Mouse (Mus musculus): ENCODE measurements around the gene Itga5. TPM values are rescaled to one million over a fixed set of nuclear protein-coding genes. Genes with fewer than 3 reads are reported as not detected.
A peak's percentile ranks its signal among the peaks of the same experiment; 100 is the strongest.

Itga5 gene
- polyA plus RNA-seq, 1 experiment from 2014 or later = 26.1 TPM

DNA sequence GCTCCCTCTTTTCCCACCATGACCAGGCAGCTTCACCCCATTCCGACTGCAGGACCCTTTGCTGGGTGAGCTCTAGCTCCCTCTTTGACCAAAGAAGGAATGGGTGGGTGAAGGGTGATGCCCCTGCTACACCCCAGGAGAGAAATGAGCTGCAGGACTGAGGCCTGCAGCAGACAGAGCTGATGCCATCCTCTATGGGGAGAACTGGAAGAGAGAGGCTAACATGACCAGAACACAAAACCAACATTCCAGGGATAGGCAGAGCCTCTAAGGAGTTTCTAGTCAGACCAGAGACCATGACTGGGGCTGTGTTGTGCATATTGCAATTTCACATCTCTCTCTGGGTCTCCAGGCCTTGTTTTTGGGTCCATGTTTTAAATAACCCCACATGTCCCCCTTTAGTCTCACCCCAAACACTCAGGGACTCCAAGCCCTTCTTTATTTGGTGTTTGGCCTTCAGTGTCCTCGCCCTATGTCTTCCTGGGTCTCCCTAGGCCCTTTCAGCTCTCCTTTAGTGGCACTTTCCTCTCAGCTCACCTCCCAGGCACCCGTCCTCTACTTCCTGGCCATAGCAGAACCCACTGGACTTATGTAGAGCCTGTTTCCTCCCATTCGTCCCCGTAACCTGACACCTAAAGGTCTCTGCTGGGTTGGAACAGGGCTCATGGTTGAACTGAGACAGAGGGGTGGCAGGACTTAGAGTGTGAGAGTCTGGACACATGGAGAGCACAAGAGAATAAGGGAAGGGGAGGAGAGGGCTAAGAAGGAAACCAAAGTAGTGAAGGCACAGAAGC, 64.8 kb downstream of the Itga5 start:
- peak overlapping the region; percentile 98 for H3K27ac ChIP-seq (replicated peaks)
- DNase-seq (ENCODE audit: low spot score) = peak; percentile 37
- H3K27me3 ChIP-seq (ENCODE audit: low read depth, poor library complexity, severe bottlenecking) = no peaks in the 10 kb centered on the region
- H3K4me3 ChIP-seq = peak overlapping the region; percentile 55
- peaks cover 26% of the 10 kb centered on the region for H3K36me3 ChIP-seq
- no peaks in the 10 kb centered on the region for H3K9me3 ChIP-seq (replicated peaks)
- peaks cover 100% of the 10 kb centered on the region for H3K4me1 ChIP-seq
- WGBS = 21% methylated on average over 5 of the region's 5 CpGs

DNA sequence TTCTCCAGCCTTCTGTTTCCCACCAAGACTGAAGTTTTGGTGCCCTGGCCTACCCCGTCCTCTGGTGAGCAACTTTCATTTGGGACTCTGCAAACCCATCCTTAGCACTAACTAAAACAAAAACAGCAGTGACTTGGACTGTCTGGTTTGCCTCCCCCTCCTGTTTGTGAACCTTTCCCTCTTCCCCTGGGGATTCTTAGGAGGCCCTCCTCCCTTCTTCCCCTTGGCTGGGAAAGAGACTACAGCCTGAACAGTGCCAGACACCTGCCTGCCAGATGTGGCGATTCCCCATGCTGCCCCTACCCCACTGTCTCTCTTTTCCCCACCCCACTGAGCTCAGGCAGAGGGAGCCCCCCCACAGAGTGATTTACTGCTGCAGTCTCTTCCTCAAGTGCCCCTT, 65.5 kb downstream of the Itga5 start:
- Histone ChIP-seq H3K9me3 (replicated peaks) (no peaks in the 10 kb centered on the region), H3K27me3 (ENCODE audit: low read depth, poor library complexity, severe bottlenecking) (no peaks in the 10 kb centered on the region), H3K4me1 (peaks cover 100% of the 10 kb centered on the region), H3K36me3 (peaks cover 32% of the 10 kb centered on the region), H3K4me3 (peak overlapping the region; percentile 55), H3K27ac (replicated peaks) (peak overlapping the region; percentile 98)
- peak; percentile 48 for DNase-seq (ENCODE audit: low spot score)
- 15% methylated on average over 2 of the region's 2 CpGs for WGBS

DNA sequence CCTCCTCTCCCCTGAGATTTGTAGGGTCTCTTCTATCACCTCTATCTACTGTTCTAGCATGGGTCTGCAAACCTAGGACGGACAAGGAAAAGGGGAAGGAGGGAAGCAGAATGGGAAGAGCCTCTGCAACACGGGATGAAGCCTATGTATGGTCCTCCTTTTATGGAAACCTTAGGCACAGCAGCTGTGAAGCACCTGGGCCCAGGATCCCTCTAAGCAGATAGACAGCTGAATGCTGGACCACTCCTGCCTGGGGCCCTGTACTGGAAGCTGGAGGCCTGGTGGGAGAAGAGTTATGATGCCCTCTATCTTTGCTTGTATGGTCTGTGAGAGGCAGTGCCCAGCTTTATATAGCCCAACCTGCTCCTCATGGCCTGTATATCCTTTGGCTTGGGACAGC, 66.0 kb downstream of the Itga5 start:
- peaks cover 100% of the 10 kb centered on the region for H3K4me1 ChIP-seq
- no peak for DNase-seq (ENCODE audit: low spot score)
- peak overlapping the region; percentile 55 for H3K4me3 ChIP-seq
- H3K36me3 ChIP-seq = peaks cover 32% of the 10 kb centered on the region
- no peaks in the 10 kb centered on the region for H3K27me3 ChIP-seq (ENCODE audit: low read depth, poor library complexity, severe bottlenecking)
- WGBS = 2% methylated on average over 2 of the region's 2 CpGs
- no peaks in the 10 kb centered on the region for H3K9me3 ChIP-seq (replicated peaks)
- peak overlapping the region; percentile 98 for H3K27ac ChIP-seq (replicated peaks)

DNA sequence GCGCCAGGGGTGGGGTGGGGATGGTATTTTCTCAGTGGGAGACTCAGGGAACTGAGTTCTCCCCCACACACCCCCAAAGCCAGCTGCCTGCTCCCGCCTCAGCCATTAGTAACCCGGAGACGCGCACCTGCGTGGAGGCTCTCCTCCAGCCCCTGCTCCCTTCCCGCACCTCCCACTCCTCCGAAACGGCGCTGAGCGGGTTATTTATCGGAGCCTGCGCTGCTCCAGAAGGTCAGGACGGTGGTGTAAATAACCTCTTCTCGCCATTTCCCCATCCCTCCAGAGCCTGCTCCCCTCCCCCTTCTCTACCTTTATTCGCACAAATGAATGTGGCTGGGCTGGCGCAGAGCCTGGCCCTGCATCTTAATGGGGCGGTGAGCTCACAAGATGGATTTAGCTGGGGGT, 66.5 kb downstream of the Itga5 start:
- Histone ChIP-seq H3K9me3 (replicated peaks) (no peaks in the 10 kb centered on the region), H3K27me3 (ENCODE audit: low read depth, poor library complexity, severe bottlenecking) (no peaks in the 10 kb centered on the region), H3K4me3 (peak overlapping the region; percentile 55), H3K36me3 (peaks cover 32% of the 10 kb centered on the region), H3K27ac (replicated peaks) (peak overlapping the region; percentile 98), H3K4me1 (peaks cover 100% of the 10 kb centered on the region)
- WGBS = 5% methylated on average over 18 of the region's 18 CpGs
- peak; percentile 83 for DNase-seq (ENCODE audit: low spot score)

DNA sequence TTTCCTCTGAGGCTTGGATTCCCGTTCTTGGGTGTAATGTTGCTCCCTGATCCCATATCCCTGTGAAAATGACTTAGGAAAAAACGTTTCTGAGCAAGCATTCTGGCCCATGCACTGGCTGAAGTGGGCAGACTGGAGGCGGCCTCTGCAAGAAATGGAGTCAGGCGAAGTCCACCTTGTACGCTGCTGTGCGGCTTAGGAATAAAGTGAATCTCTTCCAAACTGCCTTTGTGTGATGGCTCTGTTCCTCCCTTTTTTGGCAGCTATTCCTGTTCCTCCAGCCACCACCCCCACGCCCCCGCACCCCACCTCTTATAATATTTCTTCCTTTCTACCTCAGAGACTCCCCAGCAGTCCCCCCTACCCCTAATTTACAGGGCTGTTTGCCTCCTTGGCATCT, 66.9 kb downstream of the Itga5 start:
- H3K4me1 ChIP-seq = peaks cover 98% of the 10 kb centered on the region

DNA sequence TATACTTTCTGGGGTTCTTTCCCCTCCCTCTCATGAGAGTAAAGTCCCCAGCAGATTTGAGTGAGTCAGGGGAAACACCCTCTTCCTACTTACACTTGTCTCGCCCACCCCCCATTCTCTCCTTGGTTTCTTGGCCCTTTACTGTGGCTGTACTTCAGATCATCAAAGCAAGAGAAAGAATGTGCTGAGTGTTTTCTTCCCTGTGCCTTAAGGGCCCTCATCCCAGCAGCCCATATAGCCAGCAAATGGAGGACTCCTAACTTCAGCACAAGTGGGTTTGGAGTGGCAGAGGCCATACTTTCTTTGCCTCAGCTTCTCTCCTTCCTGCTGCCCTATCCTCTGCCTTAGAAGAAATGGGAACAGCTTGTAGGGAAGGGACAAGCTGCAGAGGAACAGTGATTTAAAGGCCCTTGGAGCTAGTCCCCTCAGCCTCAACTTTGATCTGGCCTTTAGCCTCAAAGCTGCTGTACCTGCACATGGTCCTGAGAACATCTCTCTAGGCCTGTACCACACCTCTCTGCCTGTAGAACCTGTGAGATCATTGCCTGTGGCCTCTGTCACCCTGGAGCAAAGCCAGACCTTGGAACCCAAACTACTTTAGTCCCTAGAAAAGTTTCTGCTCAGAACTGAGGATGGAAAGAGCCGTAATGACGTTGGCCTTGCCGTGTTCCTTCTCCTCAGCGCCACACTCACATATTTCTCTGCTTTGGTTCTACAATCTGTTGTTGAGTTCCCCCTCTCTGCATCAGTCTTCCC, 67.5 kb downstream of the Itga5 start:
- no peaks in the 10 kb centered on the region for H3K9me3 ChIP-seq (replicated peaks)
- 82% methylated on average over 5 of the region's 5 CpGs for WGBS
- H3K4me3 ChIP-seq = peak overlapping the region; percentile 55
- peaks cover 94% of the 10 kb centered on the region for H3K4me1 ChIP-seq
- H3K36me3 ChIP-seq = peaks cover 37% of the 10 kb centered on the region
- no peaks in the 10 kb centered on the region for H3K27me3 ChIP-seq (ENCODE audit: low read depth, poor library complexity, severe bottlenecking)
- peak overlapping the region; percentile 98 for H3K27ac ChIP-seq (replicated peaks)
- DNase-seq (ENCODE audit: low spot score) = no peak

More for the DNA sequence above, 66.9 kb downstream of the Itga5 start:
- 28% methylated on average over 8 of the region's 8 CpGs for WGBS
- H3K27me3 ChIP-seq (ENCODE audit: low read depth, poor library complexity, severe bottlenecking) = no peaks in the 10 kb centered on the region
- peak overlapping the region; percentile 98 for H3K27ac ChIP-seq (replicated peaks)
- peaks cover 35% of the 10 kb centered on the region for H3K36me3 ChIP-seq
- H3K4me3 ChIP-seq = peak overlapping the region; percentile 55
- H3K9me3 ChIP-seq (replicated peaks) = no peaks in the 10 kb centered on the region
- DNase-seq (ENCODE audit: low spot score) = no peak

DNA sequence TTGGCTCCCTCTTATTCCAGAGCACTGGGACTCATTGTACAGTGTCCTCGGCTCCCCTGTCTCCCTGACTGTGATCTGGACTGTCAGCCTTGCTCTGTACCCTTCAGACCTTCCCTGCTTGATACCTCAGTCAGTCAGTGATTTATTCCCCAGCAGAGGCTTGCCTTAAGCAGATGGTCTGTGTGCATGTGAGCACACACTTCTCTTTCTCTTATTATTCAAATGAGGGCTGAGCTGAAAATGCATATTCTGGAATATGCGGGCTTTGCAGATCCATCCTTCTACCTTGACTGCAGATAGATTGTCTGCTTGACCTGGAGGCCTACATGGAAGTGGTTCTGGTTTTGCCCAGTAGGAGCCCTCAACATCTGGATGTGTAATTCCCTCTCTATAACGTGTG, 68.5 kb downstream of the Itga5 start:
- H3K36me3 ChIP-seq = peaks cover 47% of the 10 kb centered on the region
- WGBS = 82% methylated on average over 3 of the region's 3 CpGs

DNA sequence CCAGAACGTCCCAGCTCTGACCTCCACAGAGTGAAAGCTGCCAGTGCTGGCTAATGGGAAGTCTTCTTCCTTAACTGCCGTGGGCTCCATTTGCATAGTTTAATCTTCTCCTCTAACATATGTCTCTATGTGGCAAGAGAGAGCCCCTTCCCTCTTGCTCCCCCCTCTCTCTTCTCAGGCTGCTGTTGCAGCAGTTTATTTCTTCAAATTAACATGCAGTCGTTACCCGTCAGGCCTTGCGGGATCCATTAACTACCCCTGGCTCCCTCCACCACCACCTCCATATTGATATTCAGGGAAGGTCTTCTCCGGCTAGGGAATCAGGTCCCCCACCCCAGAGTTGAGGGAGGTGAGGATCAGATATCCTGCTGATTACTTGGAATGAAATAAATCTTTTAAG, 69.2 kb downstream of the Itga5 start:
- WGBS = 78% methylated on average over 6 of the region's 6 CpGs
- peak overlapping the region; percentile 98 for H3K27ac ChIP-seq (replicated peaks)
- no peak for DNase-seq (ENCODE audit: low spot score)
- H3K9me3 ChIP-seq (replicated peaks) = no peaks in the 10 kb centered on the region; the same call in 1 of the 2 replicates
- H3K36me3 ChIP-seq = peaks cover 54% of the 10 kb centered on the region
- peaks cover 77% of the 10 kb centered on the region for H3K4me1 ChIP-seq
- no peaks in the 10 kb centered on the region for H3K27me3 ChIP-seq (ENCODE audit: low read depth, poor library complexity, severe bottlenecking)
- no peak overlapping the region for H3K4me3 ChIP-seq

More for the DNA sequence above, 68.5 kb downstream of the Itga5 start:
- Histone ChIP-seq H3K27me3 (ENCODE audit: low read depth, poor library complexity, severe bottlenecking) (no peaks in the 10 kb centered on the region), H3K4me3 (no peak overlapping the region), H3K4me1 (peaks cover 84% of the 10 kb centered on the region), H3K27ac (replicated peaks) (peak overlapping the region; percentile 98), H3K9me3 (replicated peaks) (no peaks in the 10 kb centered on the region; the same call in 1 of the 2 replicates)
- DNase-seq (ENCODE audit: low spot score) = no peak

DNA sequence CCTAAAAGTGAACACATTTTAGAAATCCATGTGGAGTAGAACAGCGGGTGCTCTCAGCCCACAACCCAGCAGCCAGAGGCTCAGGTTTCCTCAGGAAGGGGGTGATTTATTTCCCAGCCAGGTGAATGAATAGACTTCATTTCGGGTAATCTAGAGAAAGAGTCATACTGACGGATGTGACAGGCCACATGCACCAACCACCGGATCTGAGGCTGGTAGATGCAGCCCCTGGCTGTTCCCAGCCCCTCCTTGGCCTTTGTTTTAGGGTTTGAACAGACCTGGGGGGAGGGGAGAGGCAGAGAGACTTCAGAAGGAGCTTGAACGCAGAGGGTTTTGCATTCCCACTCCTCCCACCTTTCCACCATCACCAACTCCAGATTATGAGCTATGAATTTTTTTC, 70.7 kb downstream of the Itga5 start:
- Histone ChIP-seq H3K4me3 (no peak overlapping the region), H3K4me1 (peaks cover 62% of the 10 kb centered on the region), H3K27me3 (ENCODE audit: low read depth, poor library complexity, severe bottlenecking) (no peaks in the 10 kb centered on the region), H3K36me3 (peaks cover 69% of the 10 kb centered on the region), H3K27ac (replicated peaks) (peak overlapping the region; percentile 98), H3K9me3 (replicated peaks) (no peaks in the 10 kb centered on the region; the same call in 1 of the 2 replicates)
- DNase-seq (ENCODE audit: low spot score) = no peak
- 8% methylated on average over 5 of the region's 5 CpGs for WGBS

DNA sequence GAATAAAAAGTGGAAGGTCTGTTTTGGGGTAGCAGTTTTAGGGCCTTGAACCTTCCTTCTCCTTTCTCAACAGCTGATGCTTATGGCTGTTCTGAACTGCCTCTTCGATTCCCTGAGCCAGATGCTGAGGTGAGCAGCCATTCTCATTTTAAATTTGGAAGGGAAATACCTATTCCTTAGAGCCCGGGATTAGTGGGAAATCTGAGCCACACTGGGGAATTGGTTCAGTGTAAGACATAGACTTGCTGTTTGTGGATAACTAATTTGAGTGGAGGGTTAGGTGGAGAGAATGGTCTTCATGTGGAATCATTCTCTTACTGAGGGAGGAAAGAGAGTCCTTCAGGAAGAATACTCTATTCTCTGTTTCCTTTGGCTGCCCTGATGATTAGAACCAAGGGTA, 71.9 kb downstream of the Itga5 start:
- 71% methylated on average over 2 of the region's 2 CpGs for WGBS
- Histone ChIP-seq H3K4me1 (peaks cover 54% of the 10 kb centered on the region), H3K27me3 (ENCODE audit: low read depth, poor library complexity, severe bottlenecking) (no peaks in the 10 kb centered on the region), H3K36me3 (peaks cover 81% of the 10 kb centered on the region), H3K9me3 (replicated peaks) (no peaks in the 10 kb centered on the region; the same call in 1 of the 2 replicates), H3K27ac (replicated peaks) (no peak overlapping the region), H3K4me3 (no peak overlapping the region)
- DNase-seq (ENCODE audit: low spot score) = no peak

All from midbrain, embryonic 10.5 days (tissue).